Mouse (Mus musculus) liver, embryonic 16.5 days (tissue): ENCODE data around the gene Tert. TPM values are rescaled to one million over a fixed set of nuclear protein-coding genes. Genes with fewer than 3 reads are reported as not detected.

Source experiments
- polyA plus RNA-seq: library from polyadenylated mRNA; unstranded; fragments of >200 nt; fragmentation: Nextera tagmentation; extraction: Ambion mirVana; gene quantifications from 2 replicates; pipeline ENCODE4 v1.2.1, GENCODE M21; 2015

The Tert gene
- polyA plus RNA-seq, 1 experiment from 2014 or later = 2.2 TPM

Other genes with a start within 250 kb of the Tert start
- 59.4 and 64.7 TPM in 2 replicates for gene Lpcat1, start 159.7 kb upstream of the Tert start, polyA plus RNA-seq
- gene Slc6a3, start 90.2 kb upstream of the Tert start, polyA plus RNA-seq = 0.63 and 0.67 TPM in 2 replicates
- gene Clptm1l, start 22.9 kb upstream of the Tert start, polyA plus RNA-seq = 63.1 and 64.3 TPM in 2 replicates
- gene Slc6a18, start 51.1 kb downstream of the Tert start, polyA plus RNA-seq = 0.08 TPM in 1 of 2 replicates, not detected in the other
- 1.0 and 1.6 TPM in 2 replicates for gene Slc6a19, start 78.0 kb downstream of the Tert start, polyA plus RNA-seq
- 11.8 and 14.4 TPM in 2 replicates for gene Slc12a7, start 106.2 kb downstream of the Tert start, polyA plus RNA-seq
- 0.11 and 0.19 TPM in 2 replicates for gene Nkd2, start 220.7 kb downstream of the Tert start, polyA plus RNA-seq